Mouse (Mus musculus): Measurements from ENCODE around the gene Osmr. TPM values are rescaled to one million over a fixed set of nuclear protein-coding genes. Genes with fewer than 3 reads are reported as not detected.
"Not testable (repeated sequence)": the region's sequence is repeated elsewhere in the genome, so short reads cannot be mapped to it uniquely, and the experiment has no call there.

Gene Osmr
- polyA plus RNA-seq, 1 experiment, result 2.7 TPM

- no peak for TF ChIP-seq POLR2A (IDR thresholded peaks at IDR 0.05; ENCODE audit: borderline replicate concordance, control insufficient read depth, low read depth, low read length)
- TF ChIP-seq CTCF (IDR thresholded peaks at IDR 0.05; ENCODE audit: control insufficient read depth, insufficient read depth, low read length), result no peak
- no peaks in the 10 kb centered on the region for H3K4me1 ChIP-seq (ENCODE audit: control insufficient read depth, insufficient read depth, low read length)
- no peak overlapping the region for H3K4me3 ChIP-seq (replicated peaks; ENCODE audit: control insufficient read depth, low read depth, low read length)
- WGBS, result 81% methylated on average over 9 of the region's 9 CpGs
- H3K27ac ChIP-seq (ENCODE audit: control insufficient read depth, insufficient read depth, low read depth, low read length, poor library complexity), result no peak overlapping the region
Observed at GRCm38 (mm10) chr15:6857270-6857905, 17.4 kb downstream of the Osmr start.

- no peaks in the 10 kb centered on the region for H3K4me1 ChIP-seq (ENCODE audit: control insufficient read depth, insufficient read depth, low read length)
- H3K27ac ChIP-seq (ENCODE audit: control insufficient read depth, insufficient read depth, low read depth, low read length, poor library complexity), result no peak overlapping the region
- H3K4me3 ChIP-seq (replicated peaks; ENCODE audit: control insufficient read depth, low read depth, low read length), result no peak overlapping the region
- 69% methylated on average over 1 of the region's 1 CpGs for WGBS
- TF ChIP-seq POLR2A (IDR thresholded peaks at IDR 0.05; ENCODE audit: borderline replicate concordance, control insufficient read depth, low read depth, low read length), result no peak
- TF ChIP-seq CTCF (IDR thresholded peaks at IDR 0.05; ENCODE audit: control insufficient read depth, insufficient read depth, low read length), result no peak
Observed at GRCm38 (mm10) chr15:6849851-6850250, 24.9 kb downstream of the Osmr start.

DNA sequence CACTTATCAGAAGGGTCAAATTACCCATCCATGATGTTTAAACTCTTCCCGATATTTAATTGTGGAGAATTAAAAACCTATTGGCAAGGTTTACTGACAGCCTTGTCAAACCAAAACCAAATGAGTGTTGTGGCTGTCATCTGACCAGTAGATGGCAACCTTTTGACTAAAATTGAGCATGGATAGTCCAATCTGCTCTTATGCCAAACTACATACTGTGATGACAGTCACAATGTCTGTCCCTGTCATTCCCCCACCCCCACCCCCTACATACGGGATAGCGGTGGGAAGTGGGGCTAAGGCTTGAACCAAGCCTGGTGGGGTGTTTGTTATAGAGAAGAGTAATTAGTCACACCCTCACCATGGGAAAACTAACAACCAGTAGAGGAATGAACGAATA is 34.6 kb downstream of the Osmr start:
- 45% methylated on average over 4 of the region's 4 CpGs for WGBS
- Histone ChIP-seq H3K27ac (ENCODE audit: control insufficient read depth, insufficient read depth, low read depth, low read length, poor library complexity) (no peak overlapping the region), H3K4me3 (replicated peaks; ENCODE audit: control insufficient read depth, low read depth, low read length) (no peak overlapping the region), H3K4me1 (ENCODE audit: control insufficient read depth, insufficient read depth, low read length) (no peaks in the 10 kb centered on the region)
- TF ChIP-seq POLR2A (IDR thresholded peaks at IDR 0.05; ENCODE audit: borderline replicate concordance, control insufficient read depth, low read depth, low read length) (no peak), CTCF (IDR thresholded peaks at IDR 0.05; ENCODE audit: control insufficient read depth, insufficient read depth, low read length) (no peak)

DNA sequence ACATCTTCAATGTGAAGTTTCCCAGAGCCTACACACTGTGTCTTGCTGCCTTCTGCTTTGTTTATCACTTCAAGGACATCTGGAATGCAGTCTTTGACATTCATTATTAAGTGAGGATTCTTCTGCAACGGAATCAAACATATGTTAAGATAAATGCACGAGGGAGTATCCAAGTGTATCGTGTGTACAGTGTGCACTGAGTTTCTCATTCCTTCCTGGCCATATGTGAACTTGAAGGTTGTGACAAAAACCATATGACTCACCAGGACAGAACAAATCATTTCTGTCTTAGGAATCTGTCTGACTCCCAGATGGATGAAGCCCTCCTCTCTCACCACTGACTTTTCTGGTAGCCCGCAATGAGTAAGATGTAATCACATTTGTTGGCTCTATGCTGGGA is 59.0 kb downstream of the Osmr start:
- H3K4me1 ChIP-seq (ENCODE audit: control insufficient read depth, insufficient read depth, low read length), result no peaks in the 10 kb centered on the region
- 83% methylated on average over 4 of the region's 4 CpGs for WGBS
- no peak overlapping the region for H3K4me3 ChIP-seq (replicated peaks; ENCODE audit: control insufficient read depth, low read depth, low read length)
- TF ChIP-seq POLR2A (IDR thresholded peaks at IDR 0.05; ENCODE audit: borderline replicate concordance, control insufficient read depth, low read depth, low read length) (no peak), CTCF (IDR thresholded peaks at IDR 0.05; ENCODE audit: control insufficient read depth, insufficient read depth, low read length) (no peak)
- H3K27ac ChIP-seq (ENCODE audit: control insufficient read depth, insufficient read depth, low read depth, low read length, poor library complexity), result no peak overlapping the region

- H3K27ac ChIP-seq (ENCODE audit: control insufficient read depth, insufficient read depth, low read depth, low read length, poor library complexity); H3K4me3 ChIP-seq (replicated peaks; ENCODE audit: control insufficient read depth, low read depth, low read length); H3K4me1 ChIP-seq (ENCODE audit: control insufficient read depth, insufficient read depth, low read length): not testable (repeated sequence)
- WGBS, result 94% methylated on average over 8 of the region's 8 CpGs
Observed at GRCm38 (mm10) chr15:6801212-6801611, 73.6 kb downstream of the Osmr start.

DNA sequence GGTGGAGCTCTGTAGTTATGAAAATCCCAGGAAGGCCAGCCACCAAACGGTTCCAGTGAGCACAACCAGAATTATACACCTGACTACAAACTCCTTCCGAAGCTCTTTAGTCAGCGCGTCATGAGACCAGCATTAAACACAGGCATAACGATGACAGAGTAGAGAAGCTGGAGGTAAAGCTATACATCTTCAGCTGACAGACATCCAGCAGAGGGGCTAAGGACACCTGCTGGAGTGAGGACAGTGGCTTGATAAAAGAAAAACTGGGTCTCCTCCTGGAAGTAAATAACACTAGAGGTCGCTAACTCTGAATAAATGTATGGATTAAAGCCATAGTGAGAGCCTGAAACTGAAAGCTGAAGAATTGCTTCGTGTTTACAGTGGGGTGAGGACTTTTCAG is 81.9 kb downstream of the Osmr start:
- H3K4me1 ChIP-seq (ENCODE audit: control insufficient read depth, insufficient read depth, low read length), result no peaks in the 10 kb centered on the region
- H3K4me3 ChIP-seq (replicated peaks; ENCODE audit: control insufficient read depth, low read depth, low read length), result no peak overlapping the region
- WGBS, result 95% methylated on average over 7 of the region's 7 CpGs
- TF ChIP-seq POLR2A (IDR thresholded peaks at IDR 0.05; ENCODE audit: borderline replicate concordance, control insufficient read depth, low read depth, low read length) (no peak), CTCF (IDR thresholded peaks at IDR 0.05; ENCODE audit: control insufficient read depth, insufficient read depth, low read length) (no peak)
- no peak overlapping the region for H3K27ac ChIP-seq (ENCODE audit: control insufficient read depth, insufficient read depth, low read depth, low read length, poor library complexity)

GRCm38 (mm10) chr15:6791648-6792047 is 83.1 kb downstream of the Osmr start:
- H3K4me1 ChIP-seq (ENCODE audit: control insufficient read depth, insufficient read depth, low read length), result no peaks in the 10 kb centered on the region; the same call in 1 of the 2 replicates
- H3K4me3 ChIP-seq (replicated peaks; ENCODE audit: control insufficient read depth, low read depth, low read length), result no peak overlapping the region
- WGBS, result 90% methylated on average over 11 of the region's 11 CpGs
- TF ChIP-seq POLR2A (IDR thresholded peaks at IDR 0.05; ENCODE audit: borderline replicate concordance, control insufficient read depth, low read depth, low read length) (no peak), CTCF (IDR thresholded peaks at IDR 0.05; ENCODE audit: control insufficient read depth, insufficient read depth, low read length) (no peak)
- H3K27ac ChIP-seq (ENCODE audit: control insufficient read depth, insufficient read depth, low read depth, low read length, poor library complexity), result no peak overlapping the region

DNA sequence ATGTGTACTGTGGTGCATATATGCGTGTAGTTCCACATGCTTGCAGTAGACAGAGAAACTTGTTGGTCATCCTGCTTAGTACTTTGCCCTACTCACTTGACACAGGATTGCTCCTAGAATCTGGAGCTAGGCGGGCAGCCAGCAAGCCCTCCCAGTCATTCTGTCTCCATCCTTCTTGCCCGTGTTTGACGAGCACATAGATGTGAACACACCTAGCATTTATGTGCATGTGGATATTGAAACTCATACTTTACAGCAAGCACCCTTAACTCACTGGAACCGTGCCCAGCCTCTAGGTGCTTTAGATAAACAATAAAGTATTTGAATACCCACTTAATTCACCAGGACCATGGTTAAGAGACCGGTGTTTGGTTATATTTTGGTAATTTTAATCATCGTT is 84.8 kb downstream of the Osmr start:
- no peak for TF ChIP-seq CTCF (IDR thresholded peaks at IDR 0.05; ENCODE audit: control insufficient read depth, insufficient read depth, low read length)
- TF ChIP-seq POLR2A (IDR thresholded peaks at IDR 0.05; ENCODE audit: borderline replicate concordance, control insufficient read depth, low read depth, low read length), result no peak
- Histone ChIP-seq H3K27ac (ENCODE audit: control insufficient read depth, insufficient read depth, low read depth, low read length, poor library complexity) (no peak overlapping the region), H3K4me3 (replicated peaks; ENCODE audit: control insufficient read depth, low read depth, low read length) (no peak overlapping the region), H3K4me1 (ENCODE audit: control insufficient read depth, insufficient read depth, low read length) (no peaks in the 10 kb centered on the region; the same call in 1 of the 2 replicates)
- WGBS, result 96% methylated on average over 7 of the region's 7 CpGs

- WGBS, result 95% methylated on average over 10 of the region's 10 CpGs
- Histone ChIP-seq H3K4me3 (replicated peaks; ENCODE audit: control insufficient read depth, low read depth, low read length) (no peak overlapping the region), H3K4me1 (ENCODE audit: control insufficient read depth, insufficient read depth, low read length) (no peaks in the 10 kb centered on the region; the same call in 1 of the 2 replicates), H3K27ac (ENCODE audit: control insufficient read depth, insufficient read depth, low read depth, low read length, poor library complexity) (no peak overlapping the region)
- TF ChIP-seq CTCF (IDR thresholded peaks at IDR 0.05; ENCODE audit: control insufficient read depth, insufficient read depth, low read length) (no peak), POLR2A (IDR thresholded peaks at IDR 0.05; ENCODE audit: borderline replicate concordance, control insufficient read depth, low read depth, low read length) (no peak)
Observed at GRCm38 (mm10) chr15:6787236-6787635, 87.5 kb downstream of the Osmr start.

All from bone marrow, adult 2 months (tissue).